Mouse (Mus musculus): Measurements from ENCODE around the gene Klf9.

- TF ChIP-seq CTCF (IDR thresholded peaks at IDR 0.05; ENCODE audit: low read depth) (no peak), EP300 (IDR thresholded peaks at IDR 0.05; ENCODE audit: low read depth) (no peak)
These were observed 34.1 kb downstream of the Klf9 start for GRCm38 (mm10) chr19:23175090-23175489.

All from heart, postnatal 0 days (tissue).